Mouse (Mus musculus) stomach, postnatal 0 days (tissue): ENCODE measurements at regions not wholly inside any gene's neighbourhood (a gene's known extent, or its start where the extent isn't known, plus 50 kb on each side); places are given as distances from the start of the nearest gene placed in this dataset.

Source experiments
- CTCF ChIP-seq: IDR thresholded peaks from 2 replicates; pipeline ENCODE4 v1.5.1; 2016; ENCODE audit warnings: antibody characterized with exemption, low read depth, mild to moderate bottlenecking, moderate library complexity
- EP300 ChIP-seq: optimal IDR thresholded peaks from 2 replicates; pipeline ENCODE3; 2016; ENCODE audit warnings: antibody characterized with exemption

DNA sequence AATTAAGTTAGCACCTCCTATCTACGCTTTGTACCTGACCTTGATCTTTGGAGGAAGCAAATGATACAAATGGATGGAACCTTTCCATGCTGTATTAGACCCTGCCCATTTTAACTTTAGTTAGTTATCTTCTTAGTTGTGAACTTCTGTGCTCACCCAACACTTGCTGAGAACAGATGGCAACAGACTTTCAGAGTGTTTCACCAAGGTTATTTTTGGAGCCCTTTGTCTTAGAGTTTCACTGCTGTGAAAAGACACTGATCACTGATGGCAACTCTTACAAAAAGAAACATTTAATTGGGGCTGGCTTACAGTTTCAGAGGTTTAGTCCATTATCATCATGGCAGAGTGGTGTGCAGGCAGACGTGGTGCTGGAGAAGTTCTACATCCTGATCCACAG is 88.8 kb upstream of the Zfp746 start:
- TF ChIP-seq CTCF, result no peak
- no peak for TF ChIP-seq EP300
